In the genomic region with DNA sequence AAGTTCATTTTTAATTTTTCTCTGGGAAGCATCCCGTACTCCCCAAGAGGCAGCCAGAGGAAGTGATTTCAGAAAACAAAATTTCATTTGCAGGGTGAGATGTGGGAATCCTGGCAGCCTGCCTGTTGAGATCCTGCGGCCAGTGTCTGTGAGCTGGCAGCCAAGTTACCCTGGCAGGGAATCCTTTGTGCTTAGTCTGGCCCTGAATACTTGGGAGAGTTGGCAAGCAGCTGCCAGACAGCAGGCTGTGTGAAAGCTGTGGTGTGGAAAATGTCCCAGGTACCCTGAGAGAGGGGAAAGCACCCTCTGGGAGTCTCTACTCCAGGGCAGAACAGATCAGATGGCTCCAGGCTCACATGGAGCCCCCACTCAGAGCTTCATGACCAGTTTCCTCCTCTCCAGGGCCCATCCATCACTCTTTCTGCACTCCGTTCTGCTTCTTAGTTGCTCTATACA, we compare ENCODE assay signal across 8 mouse cellular contexts. TPM values are rescaled to one million over a fixed set of nuclear protein-coding genes. Genes with fewer than 3 reads are reported as not detected.
DNase-seq lines count a peak whose midpoint lies in the region; ATAC-seq lines count a peak whose summit lies in the region.

No protein-coding gene starts in this region.

- H3K27ac ChIP-seq in hindbrain, embryonic 16.5 days (ENCODE audit: low read depth, low read length), result peak overlapping the region; percentile 83

- 14% methylated on average over 3 of the region's 3 CpGs for WGBS in hindbrain, embryonic 16.5 days

- intact Hi-C loops in left cerebral cortex, postnatal 4 days (cut with DNase I), result no loop called here

- H3K4me2 ChIP-seq in hindbrain, embryonic 16.5 days (ENCODE audit: low read length), result peak overlapping the region; percentile 26

- peaks cover 35% of the 10 kb centered on the region for H3K4me1 ChIP-seq in hindbrain, embryonic 16.5 days (ENCODE audit: control insufficient read depth, insufficient read depth, low read depth, low read length)

- H3K9ac ChIP-seq in hindbrain, embryonic 16.5 days (ENCODE audit: low read depth, low read length), result 0 out of 2 replicates have a peak overlapping the region, but pooled peaks have one; percentile 41

- H3K36me3 ChIP-seq in hindbrain, embryonic 16.5 days (ENCODE audit: control insufficient read depth, insufficient read depth, low read length), result no peaks in the 10 kb centered on the region

- no peak overlapping the region for H3K4me3 ChIP-seq in hindbrain, embryonic 16.5 days (ENCODE audit: low read length)

- ATAC-seq in hindbrain, embryonic 16.5 days, result peak; percentile 88

- no peaks in the 10 kb centered on the region for H3K9me3 ChIP-seq in hindbrain, embryonic 16.5 days (ENCODE audit: control insufficient read depth, low read length)

- no peaks in the 10 kb centered on the region for H3K27me3 ChIP-seq in hindbrain, embryonic 16.5 days (replicated peaks; ENCODE audit: control insufficient read depth, insufficient read depth, low read length)

- DNase-seq in adrenal gland, adult 18-20 months (ENCODE audit: low spot score in 2 of 2), result peak; percentile 60 to 62
- DNase-seq in cerebellum, adult 9-10 months, result peak; percentile 90
- peak; percentile 73 for DNase-seq in gastrocnemius, postnatal 10 days
- DNase-seq in left cerebral cortex, postnatal 4 days, result peak; percentile 97
- peak; percentile 32 for DNase-seq in ovary, postnatal 10 days (ENCODE audit: low spot score)
- no peak for DNase-seq in thymus, postnatal 36 days
- no peak for DNase-seq in spleen, postnatal 10 days (ENCODE audit: low spot score in 2 of 2)

RNA-seq across cellular contexts. Expression of a gene that starts 27.7 kb away (rescaled TPM):
- 100 to 1,000 TPM in 1 of 2 experiments, 10 to 100 TPM in 1; 64.8 to 124 TPM for total RNA-seq in adrenal gland, adult 18-20 months (2021)
- 1 to 10 TPM; 6.8 to 7.1 TPM for total RNA-seq in gastrocnemius, postnatal 10 days (2021)
- polyA plus RNA-seq in hindbrain, embryonic 16.5 days (2015; fragmentation: Nextera tagmentation; extraction: Ambion mirVana), result 95.2 and 106 TPM in 2 replicates
- total RNA-seq in left cerebral cortex, postnatal 4 days (2021), result 10 to 100 TPM; 53.4 to 67.4 TPM

Comparison
In these comparisons a context has a peak if more than half of its experiments do, and no peak if none do; other contexts are left out.
1. DNase-seq: peak in adrenal gland, adult 18-20 months (2 of 2), cerebellum, adult 9-10 months (single experiment), gastrocnemius, postnatal 10 days (single experiment), left cerebral cortex, postnatal 4 days (single experiment) and ovary, postnatal 10 days (single experiment); none in thymus, postnatal 36 days (0 of 2) and spleen, postnatal 10 days (0 of 2).
2. RNA of a gene that starts 27.7 kb away (total RNA-seq): 64.8 to 124 TPM in adrenal gland, adult 18-20 months and 53.4 to 67.4 TPM in left cerebral cortex, postnatal 4 days; 6.8 to 7.1 TPM in gastrocnemius, postnatal 10 days; every median in the first group is over 4 times any median in the second.